ENCODE assay signal across 8 mouse cellular contexts in genomic region chr13:37434137-37434772, GRCm38 (mm10).
DNase-seq lines count a peak whose midpoint lies in the region.

No protein-coding gene starts in this region.

- H3K79me2 ChIP-seq in macrophage (ENCODE audit: inconsistent target): no peaks in the 10 kb centered on the region

- no peaks in the 10 kb centered on the region for H3K36me3 ChIP-seq in macrophage (ENCODE audit: inconsistent target)

- peak overlapping the region; percentile 39 for H3K4me3 ChIP-seq in macrophage (ENCODE audit: inconsistent target)

- WGBS in macrophage (ENCODE audit: missing documents): 2% methylated on average over 19 of the region's 19 CpGs

- H3K27ac ChIP-seq in macrophage: peak overlapping the region; percentile 60

- DNase-seq in NIH3T3 (ENCODE audit: low read depth): peak; percentile 83
- peak; percentile 73 to 84 for DNase-seq in cerebellum, postnatal 10 days
- peak; percentile 34 for DNase-seq in gastrocnemius, postnatal 10 days
- DNase-seq in induced T-regulatory cell, adult 2 months (ENCODE audit: low read depth): peak; percentile 91
- DNase-seq in left cerebral cortex, adult 8-10 months (ENCODE audit: low spot score in 2 of 2): peak; percentile 30 to 39
- DNase-seq in right cerebral cortex, adult 18-20 months: peak; percentile 71
- DNase-seq in yolk sac, embryonic 10.5 days (ENCODE audit: low spot score): peak; percentile 71

Comparison
In these comparisons a context has a peak if more than half of its experiments do, and no peak if none do; other contexts are left out.
1. Peak in every context shown above with its lines: DNase-seq, H3K4me3 ChIP-seq and H3K27ac ChIP-seq.
2. DNase-seq: peak in every context shown above with its lines; median percentile 91 in induced T-regulatory cell, adult 2 months; 83 in NIH3T3; 78 in cerebellum, postnatal 10 days; 71 in right cerebral cortex, adult 18-20 months; 71 in yolk sac, embryonic 10.5 days; 34 in left cerebral cortex, adult 8-10 months; 34 in gastrocnemius, postnatal 10 days.